Mouse (Mus musculus) liver, embryonic 13.5 days (tissue): Measurements from ENCODE around the gene Dpp10. TPM values are rescaled to one million over a fixed set of nuclear protein-coding genes. Genes with fewer than 3 reads are reported as not detected.

ENCODE experiments used
- ATAC-seq: fragments of 200-750 bp; cut with Nextera tagmentation; 2 replicates; pipeline ENCODE4 v1.8.0; 2017; ENCODE audit warnings: low read depth, mild to moderate bottlenecking, moderate number of reproducible peaks, moderate library complexity
- DNase-seq: peaks from one replicate; pipeline ENCODE4 v3.0.0; 2022
- H3K27ac ChIP-seq: fragments of 300-500 bp; sonication (generic); 2 replicates; pipeline ENCODE4 v1.5.1; 2015; ENCODE audit warnings: moderate library complexity, mild to moderate bottlenecking, inconsistent platforms
- H3K27me3 ChIP-seq: fragments of 300-500 bp; sonication (generic); 2 replicates; pipeline ENCODE4 v1.6.1; 2015; ENCODE audit warnings: mild to moderate bottlenecking, inconsistent platforms
- H3K36me3 ChIP-seq: fragments of 300-500 bp; sonication (generic); 2 replicates; pipeline ENCODE4 v1.6.1; 2015; ENCODE audit warnings: mild to moderate bottlenecking, inconsistent platforms
- H3K4me1 ChIP-seq: fragments of 300-500 bp; sonication (generic); replicated peaks from 2 replicates; pipeline ENCODE4 v1.6.1; 2015; ENCODE audit warnings: inconsistent platforms
- H3K4me2 ChIP-seq: fragments of 300-500 bp; sonication (generic); 2 replicates; pipeline ENCODE4 v1.6.1; 2015; ENCODE audit warnings: inconsistent platforms, mild to moderate bottlenecking, moderate library complexity
- H3K4me3 ChIP-seq: fragments of 300-500 bp; sonication (generic); replicated peaks from 2 replicates; pipeline ENCODE4 v1.5.1; 2015; ENCODE audit warnings: mild to moderate bottlenecking, inconsistent platforms
- H3K9ac ChIP-seq: fragments of 300-500 bp; sonication (generic); 2 replicates; pipeline ENCODE4 v1.6.1; 2015; ENCODE audit warnings: mild to moderate bottlenecking, inconsistent platforms
- H3K9me3 ChIP-seq: fragments of 300-500 bp; sonication (generic); replicated peaks from 2 replicates; pipeline ENCODE4 v1.6.1; 2016; ENCODE audit warnings: inconsistent platforms
- WGBS: fragments of 180-500 bp; shearing (Covaris S2); methylation state at CpG from one replicate; pipeline ENCODE4 v1.1.7; 2015; ENCODE audit not compliant: insufficient replicate concordance; 5-methylcytosine and 5-hydroxymethylcytosine counted together
- polyA plus RNA-seq: library from polyadenylated mRNA; unstranded; fragments of >200 nt; fragmentation: Nextera tagmentation; extraction: Ambion mirVana; gene quantifications from 2 replicates; pipeline ENCODE4 v1.2.1, GENCODE M21; 2015

Gene Dpp10
- polyA plus RNA-seq, 1 experiment from 2014 or later = 0.02 TPM

DNA sequence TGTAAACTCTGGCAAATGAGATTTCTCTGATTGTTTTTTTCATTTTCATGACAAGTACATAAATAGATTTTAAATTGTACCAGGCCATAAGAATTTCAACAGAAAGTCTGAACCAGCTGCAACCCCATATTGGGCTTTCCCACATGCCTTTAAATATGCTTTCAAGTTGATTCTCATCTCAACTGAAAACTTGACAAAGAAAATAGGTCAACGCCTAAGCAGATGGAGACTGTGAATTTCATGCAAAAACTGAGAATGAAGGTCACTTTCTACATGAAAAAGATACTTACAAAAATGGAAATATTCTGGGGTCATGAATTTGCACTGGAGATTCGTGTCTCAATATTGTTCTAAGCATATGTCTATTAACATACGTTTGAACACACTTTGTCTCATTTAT is 417.1 kb downstream of the Dpp10 start:
- Histone ChIP-seq H3K27ac (no peak overlapping the region), H3K4me2 (no peak overlapping the region), H3K4me1 (no peaks in the 10 kb centered on the region), H3K4me3 (no peak overlapping the region), H3K9ac (no peak overlapping the region), H3K27me3 (no peaks in the 10 kb centered on the region), H3K36me3 (no peaks in the 10 kb centered on the region), H3K9me3 (no peaks in the 10 kb centered on the region)
- no peak for DNase-seq
- ATAC-seq = no peak
- 55% methylated on average over 3 of the region's 3 CpGs for WGBS

GRCm38 (mm10) chr1:123584857-123585256 is 460.5 kb downstream of the Dpp10 start:
- Histone ChIP-seq H3K4me1 (no peaks in the 10 kb centered on the region), H3K9ac (no peak overlapping the region), H3K27ac (no peak overlapping the region), H3K27me3 (no peaks in the 10 kb centered on the region), H3K4me3 (no peak overlapping the region), H3K9me3 (no peaks in the 10 kb centered on the region), H3K36me3 (no peaks in the 10 kb centered on the region), H3K4me2 (no peak overlapping the region)
- ATAC-seq = no peak
- DNase-seq = no peak

- 73% methylated on average over 2 of the region's 2 CpGs for WGBS
- H3K9ac ChIP-seq = no peak overlapping the region
- no peaks in the 10 kb centered on the region for H3K9me3 ChIP-seq
- no peaks in the 10 kb centered on the region for H3K36me3 ChIP-seq
- no peaks in the 10 kb centered on the region for H3K4me1 ChIP-seq
- H3K27ac ChIP-seq = no peak overlapping the region
- H3K4me3 ChIP-seq = no peak overlapping the region
- DNase-seq (no peak), ATAC-seq (no peak)
- no peaks in the 10 kb centered on the region for H3K27me3 ChIP-seq
- no peak overlapping the region for H3K4me2 ChIP-seq
Measured at GRCm38 (mm10) chr1:123580112-123580511, 465.2 kb downstream of the Dpp10 start.

- Histone ChIP-seq H3K4me3 (no peak overlapping the region), H3K27ac (no peak overlapping the region), H3K4me1 (no peaks in the 10 kb centered on the region), H3K27me3 (no peaks in the 10 kb centered on the region), H3K36me3 (no peaks in the 10 kb centered on the region), H3K9me3 (no peaks in the 10 kb centered on the region), H3K4me2 (no peak overlapping the region), H3K9ac (no peak overlapping the region)
- WGBS = 40% methylated on average over 1 of the region's 1 CpGs
- no peak for DNase-seq
- no peak for ATAC-seq
Measured at GRCm38 (mm10) chr1:123573713-123574112, 471.6 kb downstream of the Dpp10 start.

DNA sequence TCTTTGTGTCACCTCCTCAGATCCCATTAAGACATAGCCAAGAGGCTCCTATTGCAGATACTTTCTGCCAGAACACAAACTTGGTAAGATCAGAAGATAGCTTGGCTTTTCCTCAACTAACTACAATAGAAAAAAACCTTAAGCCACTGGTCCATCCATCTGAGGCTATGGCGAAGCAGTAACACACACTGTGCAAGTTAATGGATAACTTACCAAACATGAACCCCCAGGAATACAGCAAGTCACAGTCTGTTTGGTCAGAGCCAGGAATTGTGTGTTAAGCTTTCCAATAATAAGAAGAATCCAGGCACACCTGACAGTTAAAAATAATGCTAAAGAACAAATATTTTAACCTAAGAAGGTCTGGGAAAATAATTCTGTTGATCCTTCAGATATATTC is 502.9 kb downstream of the Dpp10 start:
- 64% methylated on average over 1 of the region's 1 CpGs for WGBS
- no peak overlapping the region for H3K27ac ChIP-seq
- no peaks in the 10 kb centered on the region for H3K27me3 ChIP-seq
- no peak overlapping the region for H3K4me3 ChIP-seq
- H3K9ac ChIP-seq = no peak overlapping the region
- H3K4me1 ChIP-seq = no peaks in the 10 kb centered on the region
- ATAC-seq = no peak
- H3K4me2 ChIP-seq = no peak overlapping the region
- no peak for DNase-seq
- H3K36me3 ChIP-seq = no peaks in the 10 kb centered on the region
- H3K9me3 ChIP-seq = no peaks in the 10 kb centered on the region

DNA sequence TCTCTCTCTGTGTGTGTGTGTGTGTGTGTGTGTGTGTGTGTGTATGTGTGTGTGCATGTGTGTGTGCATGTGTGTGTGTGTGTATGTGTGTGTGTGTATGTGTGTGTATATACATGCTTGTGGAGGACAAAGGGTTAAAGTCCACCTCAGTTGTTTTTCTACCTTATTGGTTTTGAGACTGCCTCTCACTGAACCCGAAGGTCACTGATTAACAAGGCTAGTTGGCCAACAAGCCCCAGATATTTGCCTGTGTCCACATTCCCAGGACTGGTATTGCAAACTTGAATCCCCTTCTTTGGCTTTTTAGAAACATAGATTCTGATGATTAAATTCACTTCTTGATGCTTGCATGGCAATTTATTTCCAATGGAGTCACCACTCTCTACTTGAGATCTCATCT is 577.6 kb downstream of the Dpp10 start:
- no peak overlapping the region for H3K4me2 ChIP-seq
- no peaks in the 10 kb centered on the region for H3K4me1 ChIP-seq
- no peak for ATAC-seq
- H3K36me3 ChIP-seq = no peaks in the 10 kb centered on the region
- no peak overlapping the region for H3K4me3 ChIP-seq
- WGBS = 21% methylated on average over 1 of the region's 1 CpGs
- H3K9ac ChIP-seq = no peak overlapping the region
- H3K27ac ChIP-seq = no peak overlapping the region
- H3K9me3 ChIP-seq = no peaks in the 10 kb centered on the region
- no peaks in the 10 kb centered on the region for H3K27me3 ChIP-seq
- DNase-seq = no peak

GRCm38 (mm10) chr1:123414163-123414562 is 631.2 kb downstream of the Dpp10 start:
- Histone ChIP-seq H3K27ac (no peak overlapping the region), H3K36me3 (no peaks in the 10 kb centered on the region), H3K4me1 (no peaks in the 10 kb centered on the region), H3K9ac (no peak overlapping the region), H3K4me2 (no peak overlapping the region), H3K9me3 (no peaks in the 10 kb centered on the region), H3K4me3 (no peak overlapping the region), H3K27me3 (no peaks in the 10 kb centered on the region)
- DNase-seq = no peak
- ATAC-seq = no peak
- WGBS = 50% methylated on average over 1 of the region's 1 CpGs

- Histone ChIP-seq H3K27ac (no peak overlapping the region), H3K9me3 (no peaks in the 10 kb centered on the region), H3K36me3 (no peaks in the 10 kb centered on the region), H3K9ac (no peak overlapping the region), H3K4me3 (no peak overlapping the region), H3K27me3 (no peaks in the 10 kb centered on the region), H3K4me1 (no peaks in the 10 kb centered on the region), H3K4me2 (no peak overlapping the region)
- WGBS = 58% methylated on average over 2 of the region's 2 CpGs
- no peak for ATAC-seq
- no peak for DNase-seq
Measured at GRCm38 (mm10) chr1:123351300-123351699, 694.1 kb downstream of the Dpp10 start.

DNA sequence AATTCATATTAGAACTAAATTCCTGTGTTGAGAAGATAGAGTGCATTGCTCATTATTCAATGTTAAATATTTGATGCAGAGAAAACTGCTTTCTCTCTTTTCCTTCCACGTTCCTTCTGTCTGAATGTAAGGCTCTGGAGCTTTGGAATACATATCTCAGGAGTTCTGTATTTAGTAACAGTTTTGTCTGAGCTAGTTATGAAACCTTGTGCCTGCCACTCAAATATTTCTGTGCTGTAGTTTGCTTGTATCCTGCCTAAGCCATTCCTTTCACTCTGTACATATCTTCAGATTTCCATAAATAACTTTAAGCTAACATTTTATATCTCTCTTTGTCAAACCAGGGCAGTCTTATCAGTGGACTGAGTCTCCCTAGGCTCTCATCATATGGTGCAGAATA is 707.5 kb downstream of the Dpp10 start:
- Histone ChIP-seq H3K27me3 (no peaks in the 10 kb centered on the region), H3K4me3 (no peak overlapping the region), H3K36me3 (no peaks in the 10 kb centered on the region), H3K4me1 (no peaks in the 10 kb centered on the region), H3K9me3 (no peaks in the 10 kb centered on the region), H3K27ac (no peak overlapping the region), H3K9ac (no peak overlapping the region), H3K4me2 (no peak overlapping the region)
- ATAC-seq (no peak), DNase-seq (no peak)
- WGBS = 45% methylated on average over 1 of the region's 1 CpGs

- no peak for DNase-seq
- Histone ChIP-seq H3K4me3 (no peak overlapping the region), H3K27me3 (no peaks in the 10 kb centered on the region), H3K27ac (no peak overlapping the region), H3K4me1 (no peaks in the 10 kb centered on the region), H3K4me2 (no peak overlapping the region), H3K9me3 (no peaks in the 10 kb centered on the region), H3K9ac (no peak overlapping the region), H3K36me3 (no peaks in the 10 kb centered on the region)
- ATAC-seq = no peak
- 69% methylated on average over 2 of the region's 2 CpGs for WGBS
Measured at GRCm38 (mm10) chr1:123316886-123317285, 728.5 kb downstream of the Dpp10 start.
